Mouse (Mus musculus): ENCODE measurements around the gene Lmf2. TPM values are rescaled to one million over a fixed set of nuclear protein-coding genes. Genes with fewer than 3 reads are reported as not detected.

The Lmf2 gene
- polyA plus RNA-seq, 1 experiment: 96.5 TPM

DNA sequence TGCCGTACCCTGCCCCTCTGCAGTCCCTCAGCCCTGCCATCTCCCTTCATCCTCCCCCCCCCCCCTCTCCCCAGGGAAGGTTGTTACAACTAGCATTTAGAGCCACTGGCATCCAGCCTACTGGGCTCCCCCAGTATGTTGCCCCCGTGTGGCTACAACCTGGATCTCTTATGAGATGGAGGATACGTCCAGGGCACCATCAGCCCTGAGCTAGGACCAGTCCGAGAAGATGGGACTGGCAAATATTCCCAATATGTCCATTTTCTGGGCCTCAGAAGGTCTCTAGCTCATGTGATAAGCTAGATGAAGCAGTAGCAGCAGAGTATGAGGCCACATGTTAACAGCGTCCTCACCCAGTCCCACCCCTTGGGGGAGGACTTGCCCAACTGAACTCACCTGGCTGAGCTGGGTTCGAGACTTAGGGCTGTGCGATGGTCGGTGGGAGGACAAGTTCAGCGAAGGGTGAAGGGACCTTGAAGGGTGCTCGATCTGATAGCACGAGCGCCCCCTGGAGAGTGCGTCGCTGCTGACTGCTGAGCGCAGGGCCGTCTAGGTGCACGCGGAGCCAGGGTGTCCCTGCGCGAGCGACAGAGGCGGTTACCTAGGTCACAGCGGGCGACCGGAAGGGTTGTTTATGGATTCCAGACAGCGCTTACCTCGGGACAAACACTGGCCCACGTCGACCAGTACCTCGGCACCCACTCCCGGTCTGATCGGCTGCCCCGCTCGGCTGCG lies 17.7 kb upstream of the Lmf2 start:
- TF ChIP-seq MYOD1 (IDR thresholded peaks at IDR 0.05; ENCODE audit: control insufficient read depth in 1 of 3, insufficient read length in 2 of 3, low read depth in 2 of 3): peak in 1 of 3 experiments; percentile 24
- peak in 1 of 3 experiments; percentile 51 for TF ChIP-seq MYOG (IDR thresholded peaks at IDR 0.05; ENCODE audit: control insufficient read depth in 1 of 3, insufficient read depth in 1 of 3, insufficient read length in 2 of 3, low read depth in 2 of 3)
- TF ChIP-seq TCF3 (IDR thresholded peaks at IDR 0.05; ENCODE audit: insufficient read length, low read depth): no peak
- TF ChIP-seq POLR2A (IDR thresholded peaks at IDR 0.05; ENCODE audit: insufficient read length, low read depth): peak; percentile 52
- TF ChIP-seq POLR2AphosphoS2 (IDR thresholded peaks at IDR 0.05; ENCODE audit: insufficient read length, low read depth): peak; percentile 97
- no peak for TF ChIP-seq CEBPB (IDR thresholded peaks at IDR 0.05; ENCODE audit: insufficient read depth, poor library complexity, severe bottlenecking)
- Histone ChIP-seq H3K4me2 (ENCODE audit: low read depth) (peak overlapping the region; percentile 83), H3ac (ENCODE audit: control insufficient read depth, insufficient read length) (peak overlapping the region; percentile 34), H3K79me2 (ENCODE audit: control insufficient read depth, insufficient read depth) (no peaks in the 10 kb centered on the region), H3K36me3 (ENCODE audit: control insufficient read depth, insufficient read depth) (peaks cover 35% of the 10 kb centered on the region), H3K27me3 (ENCODE audit: control insufficient read depth, insufficient read depth, insufficient read length) (peaks cover 20% of the 10 kb centered on the region), H3K4me3 (peak overlapping the region; percentile 44)

DNA sequence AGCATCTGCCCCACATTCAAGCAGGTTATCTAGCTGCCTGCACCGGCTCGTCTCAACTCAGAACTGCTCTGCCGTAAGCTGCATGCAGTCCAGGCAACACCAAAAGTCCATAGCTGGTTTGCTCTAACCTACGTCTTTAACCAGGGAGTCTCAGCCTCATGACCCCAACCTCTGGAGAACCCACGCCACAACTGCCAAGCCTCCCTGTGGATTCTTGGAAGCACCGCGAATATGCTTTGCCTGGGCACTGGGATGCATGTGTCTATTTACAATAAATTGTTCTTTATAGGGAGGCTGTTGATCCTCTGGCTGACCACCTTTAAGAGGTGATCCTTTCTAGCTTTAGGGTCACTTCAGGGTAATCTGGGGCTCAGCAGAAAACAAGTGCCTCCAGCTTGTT lies 17.1 kb upstream of the Lmf2 start:
- H3K4me2 ChIP-seq (ENCODE audit: low read depth): peak overlapping the region; percentile 83
- peaks cover 13% of the 10 kb centered on the region for H3K27me3 ChIP-seq (ENCODE audit: control insufficient read depth, insufficient read depth, insufficient read length)
- TF ChIP-seq USF1 (IDR thresholded peaks at IDR 0.05; ENCODE audit: low read depth): no peak
- no peak for TF ChIP-seq MYOD1 (IDR thresholded peaks at IDR 0.05; ENCODE audit: control insufficient read depth in 1 of 3, insufficient read length in 2 of 3, low read depth in 2 of 3)
- no peak for TF ChIP-seq SRF (IDR thresholded peaks at IDR 0.05; ENCODE audit: control insufficient read depth, insufficient read length, low read depth)
- peak; percentile 31 for TF ChIP-seq POLR2AphosphoS2 (IDR thresholded peaks at IDR 0.05; ENCODE audit: insufficient read length, low read depth)
- H3K36me3 ChIP-seq (ENCODE audit: control insufficient read depth, insufficient read depth): peaks cover 42% of the 10 kb centered on the region
- no peaks in the 10 kb centered on the region for H3K79me2 ChIP-seq (ENCODE audit: control insufficient read depth, insufficient read depth)
- peak overlapping the region; percentile 44 for H3K4me3 ChIP-seq
- H3ac ChIP-seq (ENCODE audit: control insufficient read depth, insufficient read length): peak overlapping the region; percentile 34

DNA sequence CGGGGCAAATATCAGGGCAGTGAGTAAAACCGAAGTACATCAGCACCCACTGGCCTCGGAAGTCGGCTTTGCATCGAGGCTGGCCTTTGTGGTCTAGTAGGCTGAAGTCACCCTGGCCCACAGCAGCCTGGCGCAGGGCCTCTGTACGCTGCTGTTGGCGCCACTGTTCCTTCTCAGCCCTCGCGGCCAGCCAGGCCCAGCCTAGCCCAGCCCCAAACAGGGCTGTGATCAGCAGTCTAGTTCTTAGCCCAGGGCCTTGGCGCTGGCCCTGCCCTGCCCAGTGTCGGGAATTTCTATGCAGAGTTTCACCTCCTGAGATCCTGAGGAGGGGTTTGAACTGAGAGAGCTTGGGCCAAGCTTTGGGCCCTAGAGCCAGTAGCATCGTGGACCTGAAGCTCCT lies 16.6 kb upstream of the Lmf2 start:
- Histone ChIP-seq H3K27me3 (ENCODE audit: control insufficient read depth, insufficient read depth, insufficient read length) (peaks cover 9% of the 10 kb centered on the region), H3K36me3 (ENCODE audit: control insufficient read depth, insufficient read depth) (peaks cover 46% of the 10 kb centered on the region), H3ac (ENCODE audit: control insufficient read depth, insufficient read length) (no peak overlapping the region), H3K79me2 (ENCODE audit: control insufficient read depth, insufficient read depth) (no peaks in the 10 kb centered on the region), H3K4me3 (no peak overlapping the region), H3K4me2 (ENCODE audit: low read depth) (no peak overlapping the region)
- TF ChIP-seq POLR2A (IDR thresholded peaks at IDR 0.05; ENCODE audit: insufficient read length, low read depth): no peak
- TF ChIP-seq SRF (IDR thresholded peaks at IDR 0.05; ENCODE audit: control insufficient read depth, insufficient read length, low read depth): no peak
- no peak for TF ChIP-seq POLR2AphosphoS2 (IDR thresholded peaks at IDR 0.05; ENCODE audit: insufficient read length, low read depth)
- no peak for TF ChIP-seq MAX (IDR thresholded peaks at IDR 0.05; ENCODE audit: low read depth)
- TF ChIP-seq CEBPB (IDR thresholded peaks at IDR 0.05; ENCODE audit: insufficient read depth, poor library complexity, severe bottlenecking): no peak
- TF ChIP-seq TCF12 (IDR thresholded peaks at IDR 0.05; ENCODE audit: insufficient read depth, poor library complexity, severe bottlenecking): no peak
- no peak for TF ChIP-seq E2F4 (IDR thresholded peaks at IDR 0.05; ENCODE audit: insufficient read depth)
- no peak for TF ChIP-seq MYOD1 (IDR thresholded peaks at IDR 0.05; ENCODE audit: control insufficient read depth in 1 of 3, insufficient read length in 2 of 3, low read depth in 2 of 3)
- no peak for TF ChIP-seq REST (IDR thresholded peaks at IDR 0.05; ENCODE audit: insufficient read depth, insufficient read length)
- TF ChIP-seq MYOG (IDR thresholded peaks at IDR 0.05; ENCODE audit: control insufficient read depth in 1 of 3, insufficient read depth in 1 of 3, insufficient read length in 2 of 3, low read depth in 2 of 3): no peak
- TF ChIP-seq TCF3 (IDR thresholded peaks at IDR 0.05; ENCODE audit: insufficient read length, low read depth): no peak
- no peak for TF ChIP-seq USF1 (IDR thresholded peaks at IDR 0.05; ENCODE audit: low read depth)

DNA sequence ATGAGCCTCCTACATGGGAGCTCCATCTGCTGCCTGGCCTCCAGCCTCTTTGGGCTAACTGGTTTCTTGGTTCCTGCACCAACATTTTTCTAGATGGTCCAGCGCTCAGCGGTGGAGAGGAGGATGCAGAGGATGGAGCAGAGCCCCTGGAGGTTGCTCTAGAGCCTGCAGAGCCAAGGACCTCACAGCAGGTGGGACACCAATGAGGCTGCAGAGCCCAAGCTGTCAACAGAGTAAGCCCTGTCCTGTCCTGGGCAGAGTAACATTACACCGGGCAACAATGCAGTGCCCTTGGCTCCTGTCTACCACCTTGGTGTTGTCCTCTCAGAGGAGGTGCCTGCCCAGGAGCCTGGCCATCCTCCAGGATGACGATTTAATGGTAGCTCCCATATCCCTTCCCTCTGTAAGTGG lies 9.7 kb upstream of the Lmf2 start:
- Histone ChIP-seq H3ac (ENCODE audit: control insufficient read depth, insufficient read length) (no peak overlapping the region), H3K79me2 (ENCODE audit: control insufficient read depth, insufficient read depth) (peaks cover 18% of the 10 kb centered on the region), H3K4me2 (ENCODE audit: low read depth) (no peak overlapping the region), H3K27me3 (ENCODE audit: control insufficient read depth, insufficient read depth, insufficient read length) (no peaks in the 10 kb centered on the region), H3K36me3 (ENCODE audit: control insufficient read depth, insufficient read depth) (peaks cover 94% of the 10 kb centered on the region), H3K4me3 (no peak overlapping the region)
- TF ChIP-seq TCF12 (IDR thresholded peaks at IDR 0.05; ENCODE audit: insufficient read depth, poor library complexity, severe bottlenecking): no peak
- no peak for TF ChIP-seq TCF3 (IDR thresholded peaks at IDR 0.05; ENCODE audit: insufficient read length, low read depth)
- no peak for TF ChIP-seq POLR2A (IDR thresholded peaks at IDR 0.05; ENCODE audit: insufficient read length, low read depth)

DNA sequence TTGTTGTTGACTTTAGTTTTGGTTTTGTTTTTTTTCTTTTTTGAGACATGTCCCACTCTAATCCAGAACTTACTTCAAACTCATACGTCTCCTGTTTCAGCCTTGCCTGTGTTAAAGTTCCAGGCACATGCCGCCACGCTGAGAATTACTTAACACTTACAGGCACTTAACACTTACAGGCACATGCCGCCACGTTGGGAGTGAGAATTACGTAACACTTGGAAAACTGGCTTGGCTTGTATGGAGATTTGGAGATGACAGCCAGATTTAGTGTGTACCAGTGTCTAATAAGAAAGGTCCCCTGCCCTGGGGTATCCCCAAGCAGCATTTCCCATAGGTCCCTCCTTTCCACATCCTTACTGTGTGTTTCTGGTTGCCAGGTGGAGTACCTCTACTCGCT lies 7.6 kb upstream of the Lmf2 start:
- Histone ChIP-seq H3K79me2 (ENCODE audit: control insufficient read depth, insufficient read depth) (peaks cover 39% of the 10 kb centered on the region), H3ac (ENCODE audit: control insufficient read depth, insufficient read length) (no peak overlapping the region), H3K4me3 (no peak overlapping the region), H3K36me3 (ENCODE audit: control insufficient read depth, insufficient read depth) (peaks cover 83% of the 10 kb centered on the region), H3K4me2 (ENCODE audit: low read depth) (no peak overlapping the region), H3K27me3 (ENCODE audit: control insufficient read depth, insufficient read depth, insufficient read length) (no peaks in the 10 kb centered on the region)
- TF ChIP-seq TCF12 (IDR thresholded peaks at IDR 0.05; ENCODE audit: insufficient read depth, poor library complexity, severe bottlenecking): no peak
- no peak for TF ChIP-seq MYOG (IDR thresholded peaks at IDR 0.05; ENCODE audit: control insufficient read depth in 1 of 3, insufficient read depth in 1 of 3, insufficient read length in 2 of 3, low read depth in 2 of 3)
- TF ChIP-seq USF1 (IDR thresholded peaks at IDR 0.05; ENCODE audit: low read depth): no peak
- TF ChIP-seq REST (IDR thresholded peaks at IDR 0.05; ENCODE audit: insufficient read depth, insufficient read length): no peak

All from myocyte (in vitro differentiated cells).